Mouse (Mus musculus): Measurements from ENCODE around the gene Olfr283. TPM values are rescaled to one million over a fixed set of nuclear protein-coding genes. Genes with fewer than 3 reads are reported as not detected.
"Not testable (repeated sequence)": the region's sequence is repeated elsewhere in the genome, so short reads cannot be mapped to it uniquely, and the experiment has no call there.

The Olfr283 gene
- polyA plus RNA-seq (2011; ENCODE audit: insufficient read length, low read depth, missing spikeins) = not detected in 2 replicates

- Histone ChIP-seq H3K4me1 (ENCODE audit: control insufficient read depth, insufficient read depth, low read length) (no peaks in the 10 kb centered on the region), H3K27ac (ENCODE audit: insufficient read depth, low read length) (no peak within 1 kb of the TSS), H3K4me3 (ENCODE audit: insufficient read depth, low read length) (no peak within 1 kb of the TSS)
- no peak for TF ChIP-seq CTCF (IDR thresholded peaks at IDR 0.05; ENCODE audit: borderline replicate concordance, insufficient read depth, low read length)
- no peak for TF ChIP-seq POLR2A (IDR thresholded peaks at IDR 0.05; ENCODE audit: low read depth, low read length)
Measured at GRCm38 (mm10) chr15:98380846-98381245, at the start of gene Olfr283. Olfr283 (minus strand) TSS chr15:98380946.

- TF ChIP-seq POLR2A (IDR thresholded peaks at IDR 0.05; ENCODE audit: low read depth, low read length) (no peak), CTCF (IDR thresholded peaks at IDR 0.05; ENCODE audit: borderline replicate concordance, insufficient read depth, low read length) (no peak)
- no peak overlapping the region for H3K4me3 ChIP-seq (ENCODE audit: insufficient read depth, low read length)
- no peak overlapping the region for H3K27ac ChIP-seq (ENCODE audit: insufficient read depth, low read length)
- H3K4me1 ChIP-seq (ENCODE audit: control insufficient read depth, insufficient read depth, low read length) = no peaks in the 10 kb centered on the region
Measured at GRCm38 (mm10) chr15:98425188-98425587, 44.4 kb upstream of the Olfr283 start.

- Histone ChIP-seq H3K4me1 (ENCODE audit: control insufficient read depth, insufficient read depth, low read length) (no peaks in the 10 kb centered on the region), H3K27ac (ENCODE audit: insufficient read depth, low read length) (no peak overlapping the region), H3K4me3 (ENCODE audit: insufficient read depth, low read length) (no peak overlapping the region)
- no peak for TF ChIP-seq CTCF (IDR thresholded peaks at IDR 0.05; ENCODE audit: borderline replicate concordance, insufficient read depth, low read length)
Measured at GRCm38 (mm10) chr15:98424753-98425152, 44.0 kb upstream of the Olfr283 start.

- TF ChIP-seq CTCF (IDR thresholded peaks at IDR 0.05; ENCODE audit: borderline replicate concordance, insufficient read depth, low read length) (no peak), POLR2A (IDR thresholded peaks at IDR 0.05; ENCODE audit: low read depth, low read length) (no peak)
- Histone ChIP-seq H3K27ac (ENCODE audit: insufficient read depth, low read length) (no peak overlapping the region), H3K4me3 (ENCODE audit: insufficient read depth, low read length) (no peak overlapping the region), H3K4me1 (ENCODE audit: control insufficient read depth, insufficient read depth, low read length) (no peaks in the 10 kb centered on the region)
Measured at GRCm38 (mm10) chr15:98424326-98424725, 43.6 kb upstream of the Olfr283 start.

- no peak overlapping the region for H3K27ac ChIP-seq (ENCODE audit: insufficient read depth, low read length)
- TF ChIP-seq POLR2A (IDR thresholded peaks at IDR 0.05; ENCODE audit: low read depth, low read length) = no peak
- no peak for TF ChIP-seq CTCF (IDR thresholded peaks at IDR 0.05; ENCODE audit: borderline replicate concordance, insufficient read depth, low read length)
Measured at GRCm38 (mm10) chr15:98420897-98421296, 40.2 kb upstream of the Olfr283 start.

GRCm38 (mm10) chr15:98418096-98418495 lies 37.4 kb upstream of the Olfr283 start:
- no peak overlapping the region for H3K4me3 ChIP-seq (ENCODE audit: insufficient read depth, low read length)
- TF ChIP-seq CTCF (IDR thresholded peaks at IDR 0.05; ENCODE audit: borderline replicate concordance, insufficient read depth, low read length) (no peak), POLR2A (IDR thresholded peaks at IDR 0.05; ENCODE audit: low read depth, low read length) (no peak)
- no peaks in the 10 kb centered on the region for H3K4me1 ChIP-seq (ENCODE audit: control insufficient read depth, insufficient read depth, low read length)
- H3K27ac ChIP-seq (ENCODE audit: insufficient read depth, low read length) = no peak overlapping the region

More at GRCm38 (mm10) chr15:98420897-98421296, 40.2 kb upstream of the Olfr283 start:
- Histone ChIP-seq H3K4me1 (ENCODE audit: control insufficient read depth, insufficient read depth, low read length) (no peaks in the 10 kb centered on the region), H3K4me3 (ENCODE audit: insufficient read depth, low read length) (no peak overlapping the region)

- H3K4me3 ChIP-seq (ENCODE audit: insufficient read depth, low read length); H3K27ac ChIP-seq (ENCODE audit: insufficient read depth, low read length); H3K4me1 ChIP-seq (ENCODE audit: control insufficient read depth, insufficient read depth, low read length): not testable (repeated sequence)
- peak; percentile 23; the same call in 1 of the 2 replicates for TF ChIP-seq CTCF (IDR thresholded peaks at IDR 0.05; ENCODE audit: borderline replicate concordance, insufficient read depth, low read length)
Measured at GRCm38 (mm10) chr15:98417285-98417684, 36.5 kb upstream of the Olfr283 start.

- not testable (repeated sequence) for H3K4me1 ChIP-seq (ENCODE audit: control insufficient read depth, insufficient read depth, low read length); H3K4me3 ChIP-seq (ENCODE audit: insufficient read depth, low read length); H3K27ac ChIP-seq (ENCODE audit: insufficient read depth, low read length)
Measured at GRCm38 (mm10) chr15:98416802-98417201, 36.1 kb upstream of the Olfr283 start.

GRCm38 (mm10) chr15:98415996-98416395 lies 35.2 kb upstream of the Olfr283 start:
- Histone ChIP-seq H3K4me3 (ENCODE audit: insufficient read depth, low read length) (no peak overlapping the region), H3K27ac (ENCODE audit: insufficient read depth, low read length) (no peak overlapping the region), H3K4me1 (ENCODE audit: control insufficient read depth, insufficient read depth, low read length) (no peaks in the 10 kb centered on the region)
- TF ChIP-seq POLR2A (IDR thresholded peaks at IDR 0.05; ENCODE audit: low read depth, low read length) = no peak
- TF ChIP-seq CTCF (IDR thresholded peaks at IDR 0.05; ENCODE audit: borderline replicate concordance, insufficient read depth, low read length) = no peak

GRCm38 (mm10) chr15:98410249-98410648 lies 29.5 kb upstream of the Olfr283 start:
- Histone ChIP-seq H3K4me1 (ENCODE audit: control insufficient read depth, insufficient read depth, low read length) (no peaks in the 10 kb centered on the region), H3K4me3 (ENCODE audit: insufficient read depth, low read length) (no peak overlapping the region), H3K27ac (ENCODE audit: insufficient read depth, low read length) (no peak overlapping the region)
- TF ChIP-seq POLR2A (IDR thresholded peaks at IDR 0.05; ENCODE audit: low read depth, low read length) (no peak), CTCF (IDR thresholded peaks at IDR 0.05; ENCODE audit: borderline replicate concordance, insufficient read depth, low read length) (no peak)

GRCm38 (mm10) chr15:98409635-98410034 lies 28.9 kb upstream of the Olfr283 start:
- Histone ChIP-seq H3K4me3 (ENCODE audit: insufficient read depth, low read length) (no peak overlapping the region), H3K27ac (ENCODE audit: insufficient read depth, low read length) (no peak overlapping the region), H3K4me1 (ENCODE audit: control insufficient read depth, insufficient read depth, low read length) (no peaks in the 10 kb centered on the region)
- TF ChIP-seq CTCF (IDR thresholded peaks at IDR 0.05; ENCODE audit: borderline replicate concordance, insufficient read depth, low read length) (no peak), POLR2A (IDR thresholded peaks at IDR 0.05; ENCODE audit: low read depth, low read length) (no peak)

Measured in embryonic fibroblast, embryonic 13.5 days (primary cell).